Mouse (Mus musculus) CH12.LX (cell line): Measurements from ENCODE around the gene Gm26741.

Experiments used
- CTCF ChIP-seq, 2 experiments: IDR thresholded peaks in 1 of 2; conservative IDR thresholded peaks in 1 of 2; 2 replicates each; pipeline ENCODE4 v1.5.1; 2011 to 2012; ENCODE audit warnings: low read depth in 2 of 2, low read length in 2 of 2, improper control_type of control experiment in 1 of 2, inconsistent platforms in 1 of 2, mild to moderate bottlenecking in 1 of 2, moderate library complexity in 1 of 2
- EP300 ChIP-seq: IDR thresholded peaks from 2 replicates; pipeline ENCODE4 v1.6.1; 2011; ENCODE audit warnings: low read length, improper control_type of control experiment
- KAT2A ChIP-seq: IDR thresholded peaks from 2 replicates; pipeline ENCODE4 v1.6.1; 2012; ENCODE audit warnings: low read length, improper control_type of control experiment, inconsistent platforms; ENCODE audit not compliant: insufficient replicate concordance
- MAX ChIP-seq: IDR thresholded peaks from 2 replicates; pipeline ENCODE4 v1.6.1; 2011; ENCODE audit warnings: low read length, improper control_type of control experiment
- MAZ ChIP-seq: IDR thresholded peaks from 2 replicates; pipeline ENCODE4 v1.6.1; 2012; ENCODE audit warnings: low read depth, mild to moderate bottlenecking, inconsistent platforms, low read length, improper control_type of control experiment, moderate library complexity
- MEF2A ChIP-seq: IDR thresholded peaks from 2 replicates; pipeline ENCODE4 v1.6.1; 2014; ENCODE audit warnings: low read depth, mild to moderate bottlenecking, inconsistent platforms, low read length, improper control_type of control experiment, borderline replicate concordance
- NELFE ChIP-seq: IDR thresholded peaks from 2 replicates; pipeline ENCODE4 v1.6.1; 2011; ENCODE audit warnings: low read depth, low read length, improper control_type of control experiment
- POLR2A ChIP-seq: IDR thresholded peaks from 2 replicates; pipeline ENCODE4 v1.6.1; 2011; ENCODE audit warnings: low read depth, mild to moderate bottlenecking, improper control_type of control experiment, low read length
- TCF12 ChIP-seq: IDR thresholded peaks from 2 replicates; pipeline ENCODE4 v1.6.1; 2014; ENCODE audit warnings: low read depth, mild to moderate bottlenecking, inconsistent platforms, low read length, improper control_type of control experiment
- USF1 ChIP-seq: IDR thresholded peaks from 2 replicates; pipeline ENCODE4 v1.6.1; 2014; ENCODE audit warnings: low read depth, mild to moderate bottlenecking, inconsistent platforms, low read length, improper control_type of control experiment
- ZKSCAN1 ChIP-seq: IDR thresholded peaks from 2 replicates; pipeline ENCODE4 v1.6.1; 2012; ENCODE audit warnings: low read depth, inconsistent platforms, low read length, improper control_type of control experiment, borderline replicate concordance

DNA sequence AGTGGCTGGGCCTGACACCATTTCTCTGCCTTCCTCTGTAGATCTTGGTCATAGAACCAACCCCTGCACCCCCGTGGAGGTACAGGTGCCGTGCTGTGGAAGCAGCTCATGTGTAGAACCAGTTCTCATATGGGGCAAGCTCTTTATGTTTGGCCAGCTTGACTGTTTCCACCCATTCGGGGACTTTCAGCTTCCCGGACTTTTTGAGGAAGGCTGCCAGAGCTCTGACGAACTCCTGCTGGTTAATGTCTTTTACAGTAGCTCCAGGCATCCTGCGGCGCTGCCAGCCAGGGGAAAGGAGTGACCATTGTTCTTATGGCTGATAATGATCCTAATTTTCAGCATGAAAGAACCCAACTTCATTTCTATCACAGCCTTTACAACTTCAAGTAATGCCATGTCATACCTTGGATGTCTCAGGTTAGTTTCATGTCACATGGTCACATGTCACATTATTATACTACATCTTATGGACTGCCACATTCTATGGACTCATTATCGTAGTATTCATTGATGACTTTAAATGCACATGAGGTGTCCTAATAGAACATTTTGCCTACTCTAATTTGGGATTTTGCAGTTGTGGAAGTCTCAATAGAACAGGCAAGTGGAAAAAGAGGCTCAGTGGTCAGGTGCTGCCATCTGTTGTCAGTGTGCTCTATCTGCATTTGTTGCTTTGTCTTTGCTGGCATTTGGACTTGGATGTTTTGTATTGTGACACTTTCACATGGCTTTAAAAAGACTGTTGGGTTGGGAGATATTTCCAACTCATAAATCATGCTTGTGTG is 26.4 kb downstream of the Gm26741 start:
- TF ChIP-seq MAZ (no peak), POLR2A (no peak), KAT2A (no peak), TCF12 (no peak), USF1 (no peak), CTCF (conservative IDR thresholded peaks at IDR 0.05 in 1 of 2, IDR thresholded peaks at IDR 0.05 in 1 of 2; ENCODE audit: low read depth in 2 of 2, low read length in 2 of 2) (peak; percentile 63 to 96), MAX (no peak), ZKSCAN1 (no peak), EP300 (no peak), MEF2A (no peak), NELFE (no peak; the same call in 1 of the 2 replicates)
